In the genomic region with DNA sequence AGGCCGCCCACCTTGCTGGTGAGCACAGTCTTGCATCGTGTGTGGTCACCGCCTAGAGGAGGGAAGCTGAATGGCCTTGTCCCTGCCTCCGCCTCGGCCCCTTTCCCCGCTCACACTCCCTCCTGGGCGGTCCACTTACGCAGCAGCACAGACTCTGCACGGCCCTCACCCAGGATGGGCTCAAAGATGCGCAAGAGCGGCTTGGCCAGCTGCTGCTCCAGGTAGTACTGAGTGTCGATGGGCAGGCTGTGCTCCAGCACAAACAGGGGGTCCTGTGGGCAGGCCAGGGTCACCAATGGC, we compare ENCODE assay signal across 29 mouse cellular contexts. TPM values are rescaled to one million over a fixed set of nuclear protein-coding genes. Genes with fewer than 3 reads are reported as not detected.
A peak's percentile ranks its signal among the peaks of the same experiment; 100 is the strongest.
DNase-seq lines count a peak whose midpoint lies in the region; ATAC-seq and TF ChIP-seq lines count a peak whose summit lies in the region.
"Had no signal": no experiment of that assay in that cellular context is flagged by ENCODE, and none has a peak within 500 bp of the region (broad histone marks: within the 10 kb centered on the region; RNA-seq: fewer than 3 reads in every experiment).

No protein-coding gene starts in this region.

- H3K4me1 ChIP-seq in liver, postnatal 0 days (ENCODE audit: insufficient read depth) = no peaks in the 10 kb centered on the region
- peaks cover 13% of the 10 kb centered on the region for H3K4me1 ChIP-seq in ES-Bruce4 (ENCODE audit: control insufficient read depth, insufficient read depth, low read length)
- H3K4me1 ChIP-seq: forebrain, embryonic 13.5 days had no signal

- WGBS in liver, postnatal 0 days (ENCODE audit: insufficient replicate concordance) = 89% methylated on average over 12 of the region's 12 CpGs

- peak; percentile 18 for DNase-seq in embryo, embryonic 10 days (ENCODE audit: low spot score)
- DNase-seq in embryo, embryonic 9.5 days (ENCODE audit: extremely low spot score) = no peak
- DNase-seq in liver, postnatal 0 days = no peak
- DNase-seq in liver = no peak
- no peak for DNase-seq in gastrocnemius, adult 8-10 months (ENCODE audit: low spot score in 2 of 2)
- DNase-seq in left cerebral cortex, adult 2 months (ENCODE audit: extremely low spot score in 1 of 2, low spot score in 2 of 2) = no peak
- DNase-seq: adrenal gland, postnatal 10 days; adrenal gland, postnatal 36 days; cerebellum, adult 11 months; cerebellum, adult 2 months; cerebellum, postnatal 25 days; embryo, embryonic 11 days; gastrocnemius, postnatal 14 days; heart, postnatal 14 days; heart, postnatal 4 days had no signal

- H3K4me3 ChIP-seq in liver, postnatal 0 days (ENCODE audit: low read depth, low read length) = no peak overlapping the region
- H3K4me3 ChIP-seq in ES-Bruce4 (ENCODE audit: low read depth, low read length) = peak overlapping the region; percentile 5; the same call in 1 of the 2 replicates
- no peak overlapping the region for H3K4me3 ChIP-seq in left cerebral cortex, adult 2 months
- H3K4me3 ChIP-seq: forebrain, embryonic 10.5 days; forebrain, embryonic 13.5 days; heart, adult 2 months; heart, embryonic 10.5 days; heart, embryonic 13.5 days had no signal

- H3K36me3 ChIP-seq in liver, postnatal 0 days (replicated peaks; ENCODE audit: insufficient read depth, low read length) = peaks cover 34% of the 10 kb centered on the region
- peaks cover 19% of the 10 kb centered on the region for H3K36me3 ChIP-seq in ES-Bruce4 (ENCODE audit: control insufficient read depth, insufficient read depth, low read length, poor library complexity, severe bottlenecking)

- no peak overlapping the region for H3K9ac ChIP-seq in liver, postnatal 0 days (replicated peaks)
- no peak overlapping the region for H3K9ac ChIP-seq in ES-Bruce4 (ENCODE audit: low read depth, poor library complexity, severe bottlenecking)
- H3K9ac ChIP-seq: forebrain, embryonic 13.5 days; heart, embryonic 13.5 days; hindbrain, embryonic 14.5 days had no signal

- no peak overlapping the region for H3K4me2 ChIP-seq in liver, postnatal 0 days (ENCODE audit: low read depth, low read length)
- H3K4me2 ChIP-seq: forebrain, embryonic 13.5 days; heart, embryonic 13.5 days; hindbrain, embryonic 14.5 days had no signal

- H3K27me3 ChIP-seq in liver, postnatal 0 days (ENCODE audit: insufficient read depth, low read length) = 0 out of 2 replicates have a peak, but pooled peaks cover 2% of the 10 kb centered on the region
- no peaks in the 10 kb centered on the region for H3K27me3 ChIP-seq in ES-Bruce4 (ENCODE audit: control insufficient read depth, insufficient read depth, low read length, poor library complexity, severe bottlenecking)

- no peaks in the 10 kb centered on the region for H3K9me3 ChIP-seq in liver, postnatal 0 days (ENCODE audit: low read length)
- H3K9me3 ChIP-seq in ES-Bruce4 (replicated peaks; ENCODE audit: control insufficient read depth, insufficient read depth, low read length, poor library complexity, severe bottlenecking) = no peaks in the 10 kb centered on the region
- H3K9me3 ChIP-seq: forebrain, embryonic 10.5 days; forebrain, embryonic 13.5 days; heart, embryonic 10.5 days; heart, embryonic 13.5 days had no signal

- intact Hi-C loops in left cerebral cortex, adult 2 months (cut with DNase I) = no loop called here

- ATAC-seq in liver, postnatal 0 days = no peak
- ATAC-seq: activated CD4-positive, CD25-positive, alpha-beta regulatory T cell, adult 4 months; forebrain, embryonic 13.5 days; forebrain, embryonic 16.5 days; hindbrain, postnatal 0 days; inflammation-experienced regulatory T-cells, adult 6 months had no signal

- TF ChIP-seq POLR2A in ES-Bruce4 (IDR thresholded peaks at IDR 0.05; ENCODE audit: insufficient read depth, low read length) = no peak

- H3K27ac ChIP-seq in liver, postnatal 0 days (ENCODE audit: low read depth) = peak overlapping the region; percentile 58
- H3K27ac ChIP-seq in ES-Bruce4 (ENCODE audit: insufficient read depth, low read length) = no peak overlapping the region
- no peak overlapping the region for H3K27ac ChIP-seq in left cerebral cortex, adult 2 months
- H3K27ac ChIP-seq: forebrain, embryonic 10.5 days; forebrain, embryonic 13.5 days; heart, adult 2 months; heart, embryonic 10.5 days; heart, embryonic 13.5 days; hindbrain, embryonic 14.5 days; hindbrain, postnatal 0 days had no signal

- TF ChIP-seq EP300 in liver, postnatal 0 days (IDR thresholded peaks at IDR 0.05; ENCODE audit: low read depth) = no peak
- TF ChIP-seq EP300 in ES-Bruce4 (IDR thresholded peaks at IDR 0.05; ENCODE audit: insufficient read depth, low read depth, low read length) = no peak

- no peak for TF ChIP-seq CTCF in liver, postnatal 0 days (IDR thresholded peaks at IDR 0.05; ENCODE audit: low read depth)
- TF ChIP-seq CTCF in ES-Bruce4 (IDR thresholded peaks at IDR 0.05; ENCODE audit: low read depth, low read length) = no peak
- no peak for TF ChIP-seq CTCF in left cerebral cortex, adult 2 months (IDR thresholded peaks at IDR 0.05)

RNA-seq across cellular contexts. Expression of gene Spib, which starts 1.8 kb away (rescaled TPM):
- polyA plus RNA-seq in liver, postnatal 0 days (2015; fragmentation: Nextera tagmentation; extraction: Ambion mirVana) = 9.5 and 10.1 TPM in 2 replicates
- 1.4 and 2.4 TPM in 2 replicates for polyA plus RNA-seq in ES-Bruce4 (2011; ENCODE audit: insufficient read depth, insufficient read length, low read depth, missing spikeins)
- not detected for total RNA-seq in gastrocnemius, adult 8-10 months (2022)
- under 1 TPM in 1 of 2 experiments, not detected in 1; 0.20 TPM for total RNA-seq in left cerebral cortex, adult 2 months (2021)
- total RNA-seq: common myeloid progenitor, adult 5-6 weeks had no signal
- polyA plus RNA-seq: embryonic facial prominence, embryonic 11.5 days; forebrain, embryonic 10.5 days; forebrain, embryonic 13.5 days; forebrain, embryonic 16.5 days; hindbrain, embryonic 11.5 days; hindbrain, postnatal 0 days had no signal

RNA-seq across cellular contexts. Expression of gene Mybpc2, which starts 9.2 kb away (rescaled TPM):
- 0.35 and 2.7 TPM in 2 replicates for polyA plus RNA-seq in liver, postnatal 0 days (2015; fragmentation: Nextera tagmentation; extraction: Ambion mirVana)
- 2.3 and 2.5 TPM in 2 replicates for polyA plus RNA-seq in ES-Bruce4 (2011; ENCODE audit: insufficient read depth, insufficient read length, low read depth, missing spikeins)
- total RNA-seq in gastrocnemius, adult 8-10 months (2022) = 1,000 to 10,000 TPM; 5,017 to 5,674 (median 5,484) TPM
- total RNA-seq in left cerebral cortex, adult 2 months (2021) = under 1 TPM in 1 of 2 experiments, not detected in 1; 0.29 TPM
- total RNA-seq: adrenal gland, postnatal 36 days; common myeloid progenitor, adult 5-6 weeks had no signal
- polyA plus RNA-seq: activated CD4-positive, CD25-positive, alpha-beta regulatory T cell, adult 4 months; embryonic facial prominence, embryonic 11.5 days; inflammation-experienced regulatory T-cells, adult 6 months had no signal

RNA-seq across cellular contexts. Expression of gene Pold1, which starts 15.0 kb away (rescaled TPM):
- polyA plus RNA-seq in liver, postnatal 0 days (2015; fragmentation: Nextera tagmentation; extraction: Ambion mirVana) = 18.9 and 25.1 TPM in 2 replicates
- polyA plus RNA-seq in ES-Bruce4 (2011; ENCODE audit: insufficient read depth, insufficient read length, low read depth, missing spikeins) = 81.9 and 86.6 TPM in 2 replicates
- 1 to 10 TPM; 4.6 to 5.9 (median 5.4) TPM for total RNA-seq in gastrocnemius, adult 8-10 months (2022)
- total RNA-seq in left cerebral cortex, adult 2 months (2021) = 1 to 10 TPM; 8.8 to 9.4 TPM

RNA-seq across cellular contexts. Expression of gene Nr1h2, which starts 20.1 kb away (rescaled TPM):
- 33.6 and 33.9 TPM in 2 replicates for polyA plus RNA-seq in liver, postnatal 0 days (2015; fragmentation: Nextera tagmentation; extraction: Ambion mirVana)
- 67.6 and 95.7 TPM in 2 replicates for polyA plus RNA-seq in ES-Bruce4 (2011; ENCODE audit: insufficient read depth, insufficient read length, low read depth, missing spikeins)
- 10 to 100 TPM; 38.0 to 45.8 (median 40.1) TPM for total RNA-seq in gastrocnemius, adult 8-10 months (2022)
- 10 to 100 TPM; 78.4 to 82.5 TPM for total RNA-seq in left cerebral cortex, adult 2 months (2021)

RNA-seq across cellular contexts. Expression of gene Fam71e1, which starts 37.3 kb away (rescaled TPM):
- 3.3 and 4.1 TPM in 2 replicates for polyA plus RNA-seq in liver, postnatal 0 days (2015; fragmentation: Nextera tagmentation; extraction: Ambion mirVana)
- 5.6 and 7.4 TPM in 2 replicates for polyA plus RNA-seq in ES-Bruce4 (2011; ENCODE audit: insufficient read depth, insufficient read length, low read depth, missing spikeins)
- total RNA-seq in gastrocnemius, adult 8-10 months (2022) = 1 to 10 TPM; 3.4 to 5.4 (median 4.4) TPM
- 10 to 100 TPM; 15.5 to 21.0 TPM for total RNA-seq in left cerebral cortex, adult 2 months (2021)
- total RNA-seq: common myeloid progenitor, adult 5-6 weeks had no signal

Comparison
In these comparisons a context has a peak if more than half of its experiments do, and no peak if none do; other contexts are left out.
1. RNA of gene Mybpc2, which starts 9.2 kb away (total RNA-seq): 5,017 to 5,674 TPM in gastrocnemius, adult 8-10 months; 0.29 TPM in left cerebral cortex, adult 2 months; every median in the first group is over 1,000 times any median in the second.